Mouse (Mus musculus) limb, embryonic 10.5 days (tissue): ENCODE data around the gene Moap1. TPM values are rescaled to one million over a fixed set of nuclear protein-coding genes. Genes with fewer than 3 reads are reported as not detected.

Experiments used
- DNase-seq: peaks from one replicate; pipeline ENCODE4 v3.0.0-alpha.2; 2017; ENCODE audit warnings: low spot score
- H3K27ac ChIP-seq: fragments of 300-500 bp; sonication (generic); 2 replicates; pipeline ENCODE4 v1.5.1; 2016; ENCODE audit warnings: mild to moderate bottlenecking
- H3K27me3 ChIP-seq: fragments of 300-500 bp; sonication (generic); 2 replicates; pipeline ENCODE4 v1.6.1; 2016; ENCODE audit warnings: low read depth, mild to moderate bottlenecking; ENCODE audit not compliant: poor library complexity, severe bottlenecking
- H3K36me3 ChIP-seq: fragments of 300-500 bp; sonication (generic); 2 replicates; pipeline ENCODE4 v1.6.1; 2016; ENCODE audit warnings: mild to moderate bottlenecking, moderate library complexity
- H3K4me1 ChIP-seq: fragments of 300-500 bp; sonication (generic); 2 replicates; pipeline ENCODE4 v1.6.1; 2016
- H3K4me3 ChIP-seq: fragments of 300-500 bp; sonication (generic); 2 replicates; pipeline ENCODE4 v1.5.1; 2016; ENCODE audit warnings: mild to moderate bottlenecking, moderate library complexity
- H3K9me3 ChIP-seq: fragments of 300-500 bp; sonication (generic); replicated peaks from 2 replicates; pipeline ENCODE4 v1.6.1; 2016; ENCODE audit warnings: mild to moderate bottlenecking
- WGBS: fragments of 180-500 bp; shearing (Covaris S2); methylation state at CpG from one replicate; pipeline ENCODE4 v1.1.7; 2016; 5-methylcytosine and 5-hydroxymethylcytosine counted together
- polyA plus RNA-seq: library from polyadenylated mRNA; unstranded; fragments of >200 nt; fragmentation: Nextera tagmentation; extraction: Ambion mirVana; gene quantifications from 2 replicates; pipeline ENCODE4 v1.2.1, GENCODE M21; 2016

Moap1 gene
- polyA plus RNA-seq, 1 experiment from 2014 or later: 38.8 TPM

DNA sequence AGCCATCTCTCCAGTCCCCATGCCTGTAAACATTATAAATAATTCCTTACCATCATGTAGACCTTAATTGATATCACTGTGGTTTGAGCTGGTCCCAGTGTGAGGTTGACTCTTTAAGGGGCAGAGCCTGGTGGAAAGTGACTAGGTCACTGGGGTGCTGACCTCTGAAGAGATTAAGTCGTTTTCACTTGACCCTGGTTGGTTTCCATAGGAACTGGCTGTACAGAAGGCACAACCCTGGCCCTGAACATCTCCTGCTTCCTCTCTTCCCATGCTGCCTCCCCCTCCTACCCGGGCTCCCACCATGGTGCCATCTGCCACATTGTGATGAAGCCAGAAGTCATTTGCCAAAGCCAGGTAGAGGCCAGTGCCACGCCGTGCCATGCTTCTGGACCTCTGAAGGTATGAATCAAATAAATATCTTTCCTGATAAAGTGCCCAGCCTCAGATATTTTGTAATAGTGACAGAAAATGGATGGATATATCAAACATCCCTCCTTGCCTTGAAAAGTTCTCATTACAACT lies 32.5 kb downstream of the Moap1 start:
- H3K4me3 ChIP-seq: no peak overlapping the region
- H3K4me1 ChIP-seq: peaks cover 21% of the 10 kb centered on the region
- H3K9me3 ChIP-seq: no peaks in the 10 kb centered on the region
- no peak for DNase-seq
- peaks cover 8% of the 10 kb centered on the region; the same call in 1 of the 2 replicates for H3K27me3 ChIP-seq
- no peak overlapping the region for H3K27ac ChIP-seq
- H3K36me3 ChIP-seq: no peaks in the 10 kb centered on the region
- 65% methylated on average over 4 of the region's 4 CpGs for WGBS

- WGBS: 91% methylated on average over 5 of the region's 5 CpGs
- Histone ChIP-seq H3K27ac (no peak overlapping the region), H3K36me3 (no peaks in the 10 kb centered on the region), H3K4me3 (no peak overlapping the region), H3K9me3 (no peaks in the 10 kb centered on the region), H3K27me3 (peaks cover 8% of the 10 kb centered on the region; the same call in 1 of the 2 replicates), H3K4me1 (peaks cover 30% of the 10 kb centered on the region)
- no peak for DNase-seq
Measured at GRCm38 (mm10) chr12:102709896-102710295, 33.6 kb downstream of the Moap1 start.

- H3K4me1 ChIP-seq: peaks cover 42% of the 10 kb centered on the region
- H3K27me3 ChIP-seq: peaks cover 18% of the 10 kb centered on the region; the same call in 1 of the 2 replicates
- WGBS: 84% methylated on average over 11 of the region's 11 CpGs
- no peaks in the 10 kb centered on the region for H3K36me3 ChIP-seq
- no peak for DNase-seq
- no peak overlapping the region for H3K27ac ChIP-seq
- no peaks in the 10 kb centered on the region for H3K9me3 ChIP-seq
- no peak overlapping the region for H3K4me3 ChIP-seq
Measured at GRCm38 (mm10) chr12:102708220-102708619, 35.2 kb downstream of the Moap1 start.

- Histone ChIP-seq H3K27ac (no peak overlapping the region), H3K4me1 (peaks cover 48% of the 10 kb centered on the region), H3K9me3 (no peaks in the 10 kb centered on the region), H3K27me3 (peaks cover 19% of the 10 kb centered on the region; the same call in 1 of the 2 replicates), H3K36me3 (no peaks in the 10 kb centered on the region), H3K4me3 (no peak overlapping the region)
- DNase-seq: no peak
- 82% methylated on average over 10 of the region's 10 CpGs for whole genome bisulfite sequencing
Measured at GRCm38 (mm10) chr12:102706833-102707463, 36.5 kb downstream of the Moap1 start.

DNA sequence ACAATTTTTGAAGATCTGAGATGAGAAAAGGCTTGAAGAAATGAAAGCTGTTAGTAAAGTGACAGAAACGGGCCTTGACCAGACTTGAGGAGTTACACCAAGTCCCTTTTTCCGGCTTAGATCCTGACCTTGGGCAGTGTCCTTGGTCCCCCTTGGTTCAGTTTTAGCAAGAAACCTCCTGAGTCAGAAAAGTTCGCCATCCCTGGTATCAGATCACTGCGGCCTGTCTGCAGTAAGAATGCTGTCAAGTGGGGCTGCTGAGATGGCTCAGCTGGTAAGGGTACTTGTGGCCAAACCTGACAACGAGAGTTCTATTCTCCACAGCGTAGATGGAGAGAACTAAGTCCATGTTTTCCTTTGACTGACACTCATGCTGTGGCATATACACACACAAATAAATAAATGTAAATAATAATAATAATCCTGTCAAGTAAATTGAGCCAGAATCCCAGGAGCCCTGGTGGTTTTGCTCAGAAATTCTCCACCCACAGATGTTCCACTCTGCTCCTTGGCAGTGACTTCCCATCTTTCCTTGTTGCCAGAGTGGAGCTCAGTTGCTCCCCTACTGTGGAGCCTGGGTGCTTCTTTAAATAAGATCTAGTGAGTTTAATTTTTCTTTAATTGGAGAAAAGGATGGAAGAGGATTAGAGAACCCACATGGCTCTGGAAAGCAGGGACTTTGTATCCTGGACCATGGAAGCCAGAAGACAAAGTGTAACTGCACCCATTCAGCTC lies 37.4 kb downstream of the Moap1 start:
- DNase-seq: no peak
- 84% methylated on average over 6 of the region's 6 CpGs for WGBS

DNA sequence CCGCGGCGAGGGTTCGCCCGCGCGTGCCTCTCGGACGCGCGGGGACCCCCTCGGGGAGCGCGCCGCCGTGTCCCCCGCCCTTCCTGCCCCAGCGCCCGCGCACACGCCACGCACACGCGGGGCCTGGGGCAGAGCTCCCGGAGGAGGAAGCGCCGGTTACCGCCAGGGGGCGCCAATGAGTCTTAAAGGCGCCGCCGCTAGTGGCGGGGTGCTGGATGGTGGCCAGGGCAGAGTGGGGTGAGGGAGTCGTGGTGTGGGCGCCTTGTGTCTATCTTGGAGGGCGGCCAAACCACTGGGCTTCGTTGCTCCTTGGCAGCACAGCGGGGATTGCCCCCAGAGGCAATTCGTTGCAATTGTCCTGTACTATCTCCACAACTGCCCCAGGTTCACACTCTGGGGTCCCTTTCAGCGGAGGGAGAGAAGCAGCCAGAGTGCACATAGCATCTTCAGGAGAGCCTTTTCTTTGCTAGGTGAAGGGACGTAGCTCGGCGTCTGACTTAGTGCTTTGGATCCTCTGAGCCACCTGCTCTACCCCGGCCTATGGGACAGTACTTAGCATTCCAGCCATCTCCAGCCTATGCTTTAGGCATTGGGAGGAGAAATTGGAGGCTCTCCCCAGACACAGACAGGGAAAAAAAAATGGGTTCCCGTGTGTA lies 38.1 kb downstream of the Moap1 start:
- peak overlapping the region; percentile 90 for H3K27ac ChIP-seq
- H3K27me3 ChIP-seq: peaks cover 19% of the 10 kb centered on the region; the same call in 1 of the 2 replicates
- peak; percentile 92 for DNase-seq
- H3K9me3 ChIP-seq: no peaks in the 10 kb centered on the region
- 2% methylated on average over 45 of the region's 45 CpGs for WGBS
- H3K4me1 ChIP-seq: peaks cover 45% of the 10 kb centered on the region
- no peaks in the 10 kb centered on the region for H3K36me3 ChIP-seq
- peak overlapping the region; percentile 80 for H3K4me3 ChIP-seq

More for the DNA sequence above, 37.4 kb downstream of the Moap1 start:
- peak overlapping the region; percentile 80; the same call in 1 of the 2 replicates for H3K4me3 ChIP-seq
- peaks cover 19% of the 10 kb centered on the region; the same call in 1 of the 2 replicates for H3K27me3 ChIP-seq
- no peaks in the 10 kb centered on the region for H3K36me3 ChIP-seq
- no peak overlapping the region for H3K27ac ChIP-seq
- H3K4me1 ChIP-seq: peaks cover 45% of the 10 kb centered on the region
- H3K9me3 ChIP-seq: no peaks in the 10 kb centered on the region

- Histone ChIP-seq H3K27me3 (peaks cover 19% of the 10 kb centered on the region; the same call in 1 of the 2 replicates), H3K36me3 (no peaks in the 10 kb centered on the region), H3K4me1 (peaks cover 52% of the 10 kb centered on the region), H3K4me3 (peak within 1 kb of the TSS; percentile 80), H3K9me3 (no peaks in the 10 kb centered on the region), H3K27ac (peak within 1 kb of the TSS; percentile 90)
- WGBS: 1% methylated on average over 103 of the region's 105 CpGs
- peak; percentile 76 for DNase-seq
Measured at GRCm38 (mm10) chr12:102704457-102705198, 38.8 kb downstream of the Moap1 start, which contains the start of gene Itpk1. TSS of gene Itpk1 (minus strand) at chr12:102704930.

- Histone ChIP-seq H3K27ac (peak overlapping the region; percentile 90), H3K4me3 (peak overlapping the region; percentile 80), H3K4me1 (peaks cover 58% of the 10 kb centered on the region), H3K27me3 (peaks cover 19% of the 10 kb centered on the region; the same call in 1 of the 2 replicates), H3K9me3 (no peaks in the 10 kb centered on the region), H3K36me3 (no peaks in the 10 kb centered on the region)
- peak; percentile 47 for DNase-seq
- WGBS: 4% methylated on average over 17 of the region's 17 CpGs
Measured at GRCm38 (mm10) chr12:102703921-102704408, 39.5 kb downstream of the Moap1 start.

GRCm38 (mm10) chr12:102703441-102703840 lies 40.0 kb downstream of the Moap1 start:
- Histone ChIP-seq H3K9me3 (no peaks in the 10 kb centered on the region), H3K36me3 (no peaks in the 10 kb centered on the region), H3K4me3 (peak overlapping the region; percentile 80), H3K4me1 (peaks cover 63% of the 10 kb centered on the region), H3K27ac (peak overlapping the region; percentile 75; the same call in 1 of the 2 replicates), H3K27me3 (peaks cover 19% of the 10 kb centered on the region; the same call in 1 of the 2 replicates)
- DNase-seq: no peak
- 60% methylated on average over 6 of the region's 6 CpGs for WGBS

- Histone ChIP-seq H3K36me3 (no peaks in the 10 kb centered on the region), H3K27ac (peak overlapping the region; percentile 75), H3K9me3 (no peaks in the 10 kb centered on the region), H3K4me1 (peaks cover 67% of the 10 kb centered on the region), H3K4me3 (peak overlapping the region; percentile 80), H3K27me3 (peaks cover 19% of the 10 kb centered on the region; the same call in 1 of the 2 replicates)
- 10% methylated on average over 4 of the region's 4 CpGs for WGBS
- no peak for DNase-seq
Measured at GRCm38 (mm10) chr12:102703111-102703412, 40.4 kb downstream of the Moap1 start.

DNA sequence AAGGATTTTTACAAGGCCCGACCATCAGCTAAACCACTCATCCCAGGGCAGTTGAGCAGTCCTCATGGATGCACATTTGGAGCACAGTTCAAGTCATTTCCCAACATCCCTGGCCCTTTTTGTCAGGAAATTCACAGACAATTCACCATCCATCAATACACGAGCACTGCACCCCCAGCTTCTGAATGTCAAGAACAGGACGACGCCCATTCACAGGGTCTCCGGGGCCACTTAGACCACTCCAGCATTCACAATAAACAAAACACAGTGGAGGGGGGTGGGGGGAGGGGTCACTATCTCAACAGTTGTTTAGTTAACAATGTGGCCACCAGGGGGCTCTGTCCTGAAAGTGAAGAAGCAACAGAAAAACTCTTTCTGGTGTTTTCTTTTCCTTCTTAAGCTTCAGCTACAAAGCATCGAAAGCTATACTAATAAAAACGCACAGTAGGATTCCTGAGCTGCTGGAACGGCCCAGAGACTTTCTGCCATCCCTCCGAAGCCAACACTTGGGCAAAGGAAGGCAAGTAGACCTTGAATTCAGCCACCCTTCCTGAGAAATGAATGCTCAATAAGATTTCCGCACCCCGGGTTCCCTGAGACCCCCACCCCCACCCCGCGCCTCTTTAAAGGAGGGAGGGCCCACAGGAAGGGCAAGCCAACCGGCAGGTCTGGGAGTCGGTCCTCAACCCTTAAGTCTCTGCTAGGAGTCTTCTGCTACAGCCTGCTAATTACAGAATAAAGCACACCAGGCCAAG lies 40.9 kb downstream of the Moap1 start:
- peak overlapping the region; percentile 75 for H3K27ac ChIP-seq
- DNase-seq: peak; percentile 86
- peaks cover 15% of the 10 kb centered on the region; the same call in 1 of the 2 replicates for H3K27me3 ChIP-seq
- H3K4me3 ChIP-seq: peak overlapping the region; percentile 80
- H3K36me3 ChIP-seq: no peaks in the 10 kb centered on the region
- H3K9me3 ChIP-seq: no peaks in the 10 kb centered on the region
- peaks cover 73% of the 10 kb centered on the region for H3K4me1 ChIP-seq
- 10% methylated on average over 15 of the region's 15 CpGs for WGBS
